Mouse (Mus musculus): Measurements from ENCODE around the gene Ccdc47. TPM values are rescaled to one million over a fixed set of nuclear protein-coding genes. Genes with fewer than 3 reads are reported as not detected.
"Not testable (repeated sequence)": the region's sequence is repeated elsewhere in the genome, so short reads cannot be mapped to it uniquely, and the experiment has no call there.

Gene Ccdc47
- polyA plus RNA-seq, 1 experiment from 2014 or later, result 96.3 TPM

DNA sequence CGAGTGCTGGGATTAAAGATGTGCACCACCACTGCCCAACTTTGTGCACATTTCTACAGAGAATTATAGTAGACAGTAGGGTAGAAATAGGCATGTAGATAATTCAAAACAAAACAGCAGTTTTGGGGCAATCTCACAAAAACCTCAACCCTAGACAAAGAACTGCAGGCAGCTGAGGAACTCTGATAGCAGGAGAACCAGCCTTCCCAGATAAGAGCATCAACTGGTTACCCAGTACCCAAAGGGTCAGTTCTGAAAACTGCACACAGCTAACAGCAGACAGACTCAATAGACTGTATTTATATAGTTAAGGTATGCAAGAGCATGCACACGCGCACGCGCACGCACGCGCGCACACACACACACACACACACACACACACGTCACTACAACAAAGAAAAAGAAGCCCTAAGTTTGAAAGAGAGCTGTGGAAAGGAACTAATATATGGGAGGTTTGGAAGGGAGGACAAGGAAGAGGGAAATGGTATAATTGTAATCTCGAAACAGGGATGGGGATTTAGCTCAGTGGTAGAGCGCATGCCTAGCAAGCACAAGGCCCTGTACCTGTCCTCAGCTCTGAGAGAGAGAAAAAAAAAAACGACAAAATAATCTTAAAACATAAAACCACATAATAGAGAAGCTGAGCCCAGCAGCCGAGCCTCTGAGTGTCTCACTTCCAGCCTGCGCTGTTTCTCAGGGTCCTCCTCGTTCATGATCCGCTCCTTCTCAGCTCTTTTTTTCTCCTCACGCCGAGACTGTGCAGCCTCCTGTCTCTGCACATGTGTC, 14.6 kb downstream of the Ccdc47 start:
- Histone ChIP-seq H3K9ac (ENCODE audit: low read length) (no peak overlapping the region), H3K9me3 (ENCODE audit: control insufficient read depth, low read length) (no peaks in the 10 kb centered on the region), H3K36me3 (ENCODE audit: control insufficient read depth, insufficient read depth, low read length) (peaks cover 57% of the 10 kb centered on the region), H3K4me2 (ENCODE audit: low read depth, low read length) (no peak overlapping the region), H3K4me3 (ENCODE audit: low read length) (no peak overlapping the region), H3K27me3 (ENCODE audit: control insufficient read depth, insufficient read depth, low read depth, low read length) (no peaks in the 10 kb centered on the region), H3K27ac (ENCODE audit: low read length) (no peak overlapping the region), H3K4me1 (replicated peaks; ENCODE audit: control insufficient read depth, insufficient read depth, low read length) (no peaks in the 10 kb centered on the region)
- 92% methylated on average over 19 of the region's 19 CpGs for WGBS
- ATAC-seq (ENCODE audit: low read depth), result no peak

DNA sequence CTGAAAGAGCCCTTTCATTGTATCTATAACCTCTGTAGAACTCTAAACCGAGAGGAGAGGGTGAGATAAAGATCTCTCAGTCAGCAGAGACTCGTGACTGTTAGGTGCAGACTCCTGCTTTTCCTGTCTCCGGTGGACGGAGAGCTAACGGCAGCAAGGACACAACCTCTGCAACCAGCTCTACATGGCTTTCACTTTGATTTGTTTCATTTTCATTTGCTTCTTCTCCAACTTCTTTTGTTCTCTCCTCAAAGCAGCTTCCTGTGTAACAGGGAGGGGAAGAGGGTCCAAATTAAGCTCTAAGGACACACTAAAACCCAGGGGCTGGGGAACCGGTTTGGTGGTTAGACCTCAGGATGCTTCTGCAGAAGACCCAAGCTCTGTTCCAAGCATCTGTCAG, 15.4 kb downstream of the Ccdc47 start:
- no peaks in the 10 kb centered on the region for H3K4me1 ChIP-seq (replicated peaks; ENCODE audit: control insufficient read depth, insufficient read depth, low read length)
- H3K9ac ChIP-seq (ENCODE audit: low read length), result no peak overlapping the region
- peaks cover 54% of the 10 kb centered on the region for H3K36me3 ChIP-seq (ENCODE audit: control insufficient read depth, insufficient read depth, low read length)
- H3K4me3 ChIP-seq (ENCODE audit: low read length), result no peak overlapping the region
- no peak overlapping the region for H3K4me2 ChIP-seq (ENCODE audit: low read depth, low read length)
- ATAC-seq (ENCODE audit: low read depth), result no peak
- no peaks in the 10 kb centered on the region for H3K9me3 ChIP-seq (ENCODE audit: control insufficient read depth, low read length)
- H3K27me3 ChIP-seq (ENCODE audit: control insufficient read depth, insufficient read depth, low read depth, low read length), result no peaks in the 10 kb centered on the region
- no peak overlapping the region for H3K27ac ChIP-seq (ENCODE audit: low read length)
- WGBS, result 73% methylated on average over 6 of the region's 6 CpGs

- not testable (repeated sequence) for H3K27me3 ChIP-seq (ENCODE audit: control insufficient read depth, insufficient read depth, low read depth, low read length); H3K9ac ChIP-seq (ENCODE audit: low read length); H3K27ac ChIP-seq (ENCODE audit: low read length); H3K4me2 ChIP-seq (ENCODE audit: low read depth, low read length); ATAC-seq (ENCODE audit: low read depth); H3K4me3 ChIP-seq (ENCODE audit: low read length); H3K4me1 ChIP-seq (replicated peaks; ENCODE audit: control insufficient read depth, insufficient read depth, low read length); H3K9me3 ChIP-seq (ENCODE audit: control insufficient read depth, low read length)
- H3K36me3 ChIP-seq (ENCODE audit: control insufficient read depth, insufficient read depth, low read length), result peaks cover 47% of the 10 kb centered on the region
- 93% methylated on average over 7 of the region's 7 CpGs for WGBS
Measured at GRCm38 (mm10) chr11:106199997-106200396, 16.1 kb downstream of the Ccdc47 start.

DNA sequence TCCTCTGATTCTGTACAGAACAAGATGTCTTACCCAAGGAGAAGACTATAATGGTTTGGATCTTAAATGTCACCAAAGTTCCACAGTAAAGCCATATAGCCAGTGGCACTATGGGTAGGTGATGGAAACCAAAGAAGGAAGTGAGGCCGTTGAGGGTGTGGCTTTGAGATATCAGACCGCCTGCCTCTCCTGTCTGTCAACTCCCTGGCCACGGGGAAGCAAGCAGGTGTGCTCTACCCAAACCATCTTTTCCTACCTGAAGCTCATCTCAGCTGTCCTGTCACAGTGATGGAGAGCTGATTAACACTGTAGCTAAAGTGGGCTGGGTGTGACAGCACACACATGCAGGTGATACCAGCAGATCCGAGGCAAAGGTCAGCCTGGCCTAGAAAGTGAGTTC, 17.9 kb downstream of the Ccdc47 start:
- Histone ChIP-seq H3K4me1 (replicated peaks; ENCODE audit: control insufficient read depth, insufficient read depth, low read length) (peaks cover 8% of the 10 kb centered on the region), H3K9me3 (ENCODE audit: control insufficient read depth, low read length) (no peaks in the 10 kb centered on the region), H3K36me3 (ENCODE audit: control insufficient read depth, insufficient read depth, low read length) (peaks cover 36% of the 10 kb centered on the region), H3K27ac (ENCODE audit: low read length) (no peak overlapping the region), H3K4me2 (ENCODE audit: low read depth, low read length) (no peak overlapping the region), H3K9ac (ENCODE audit: low read length) (no peak overlapping the region), H3K4me3 (ENCODE audit: low read length) (no peak overlapping the region), H3K27me3 (ENCODE audit: control insufficient read depth, insufficient read depth, low read depth, low read length) (no peaks in the 10 kb centered on the region)
- 82% methylated on average over 4 of the region's 4 CpGs for WGBS
- no peak for ATAC-seq (ENCODE audit: low read depth)

DNA sequence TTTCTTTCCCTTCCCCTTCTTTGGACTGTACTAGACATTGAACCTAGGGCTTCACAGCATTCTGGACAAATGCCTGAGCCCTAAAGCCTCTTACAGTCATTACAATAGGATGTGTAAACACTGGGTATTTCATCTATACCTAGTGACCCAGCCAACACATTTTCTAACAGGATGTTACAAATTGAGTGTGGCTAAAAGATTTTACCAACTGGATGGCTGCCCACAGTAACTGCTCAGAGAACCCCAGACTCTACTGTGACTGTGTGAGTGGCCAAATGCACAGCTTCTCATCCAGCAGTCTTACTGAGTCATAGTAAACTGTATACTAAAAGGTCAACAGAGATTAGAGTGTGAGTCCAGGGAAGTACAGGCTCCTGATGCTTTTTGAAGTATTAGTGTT, 20.8 kb downstream of the Ccdc47 start:
- H3K27ac ChIP-seq (ENCODE audit: low read length), result peak overlapping the region; percentile 24

DNA sequence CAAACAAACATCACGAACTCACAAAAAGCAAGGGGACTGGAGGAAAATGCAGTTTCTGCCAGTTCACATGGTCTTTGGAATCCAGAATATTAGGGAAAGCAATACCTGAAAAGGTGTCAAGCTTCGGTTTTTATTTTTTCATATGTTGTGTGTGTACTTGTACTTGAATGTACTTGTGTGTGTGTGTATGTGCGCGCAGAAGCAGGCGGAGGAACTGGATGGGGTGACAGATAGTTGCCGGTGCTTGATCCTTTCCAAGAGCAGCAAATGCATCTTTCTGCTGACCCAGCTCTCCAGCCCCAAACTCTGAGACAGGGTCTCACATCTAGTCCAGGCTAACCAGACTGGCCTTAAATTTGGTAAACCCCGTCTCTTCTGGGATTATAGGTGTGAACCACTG, 21.3 kb downstream of the Ccdc47 start:
- H3K4me2 ChIP-seq (ENCODE audit: low read depth, low read length), result no peak overlapping the region
- 85% methylated on average over 7 of the region's 7 CpGs for WGBS
- H3K9me3 ChIP-seq (ENCODE audit: control insufficient read depth, low read length), result no peaks in the 10 kb centered on the region
- H3K9ac ChIP-seq (ENCODE audit: low read length), result no peak overlapping the region
- no peak for ATAC-seq (ENCODE audit: low read depth)
- peaks cover 15% of the 10 kb centered on the region for H3K4me1 ChIP-seq (replicated peaks; ENCODE audit: control insufficient read depth, insufficient read depth, low read length)
- H3K27me3 ChIP-seq (ENCODE audit: control insufficient read depth, insufficient read depth, low read depth, low read length), result no peaks in the 10 kb centered on the region
- no peak overlapping the region; the same call in 1 of the 2 replicates for H3K27ac ChIP-seq (ENCODE audit: low read length)
- peaks cover 13% of the 10 kb centered on the region for H3K36me3 ChIP-seq (ENCODE audit: control insufficient read depth, insufficient read depth, low read length)
- H3K4me3 ChIP-seq (ENCODE audit: low read length), result no peak overlapping the region

More for the DNA sequence above, 20.8 kb downstream of the Ccdc47 start:
- H3K27me3 ChIP-seq (ENCODE audit: control insufficient read depth, insufficient read depth, low read depth, low read length), result no peaks in the 10 kb centered on the region
- H3K36me3 ChIP-seq (ENCODE audit: control insufficient read depth, insufficient read depth, low read length), result peaks cover 13% of the 10 kb centered on the region
- peaks cover 15% of the 10 kb centered on the region for H3K4me1 ChIP-seq (replicated peaks; ENCODE audit: control insufficient read depth, insufficient read depth, low read length)
- ATAC-seq (ENCODE audit: low read depth), result no peak
- no peaks in the 10 kb centered on the region for H3K9me3 ChIP-seq (ENCODE audit: control insufficient read depth, low read length)
- H3K9ac ChIP-seq (ENCODE audit: low read length), result no peak overlapping the region
- H3K4me2 ChIP-seq (ENCODE audit: low read depth, low read length), result no peak overlapping the region
- no peak overlapping the region for H3K4me3 ChIP-seq (ENCODE audit: low read length)

- 29% methylated on average over 3 of the region's 3 CpGs for WGBS
- peaks cover 15% of the 10 kb centered on the region for H3K4me1 ChIP-seq (replicated peaks; ENCODE audit: control insufficient read depth, insufficient read depth, low read length)
Measured at GRCm38 (mm10) chr11:106194155-106194541, 22.0 kb downstream of the Ccdc47 start.

DNA sequence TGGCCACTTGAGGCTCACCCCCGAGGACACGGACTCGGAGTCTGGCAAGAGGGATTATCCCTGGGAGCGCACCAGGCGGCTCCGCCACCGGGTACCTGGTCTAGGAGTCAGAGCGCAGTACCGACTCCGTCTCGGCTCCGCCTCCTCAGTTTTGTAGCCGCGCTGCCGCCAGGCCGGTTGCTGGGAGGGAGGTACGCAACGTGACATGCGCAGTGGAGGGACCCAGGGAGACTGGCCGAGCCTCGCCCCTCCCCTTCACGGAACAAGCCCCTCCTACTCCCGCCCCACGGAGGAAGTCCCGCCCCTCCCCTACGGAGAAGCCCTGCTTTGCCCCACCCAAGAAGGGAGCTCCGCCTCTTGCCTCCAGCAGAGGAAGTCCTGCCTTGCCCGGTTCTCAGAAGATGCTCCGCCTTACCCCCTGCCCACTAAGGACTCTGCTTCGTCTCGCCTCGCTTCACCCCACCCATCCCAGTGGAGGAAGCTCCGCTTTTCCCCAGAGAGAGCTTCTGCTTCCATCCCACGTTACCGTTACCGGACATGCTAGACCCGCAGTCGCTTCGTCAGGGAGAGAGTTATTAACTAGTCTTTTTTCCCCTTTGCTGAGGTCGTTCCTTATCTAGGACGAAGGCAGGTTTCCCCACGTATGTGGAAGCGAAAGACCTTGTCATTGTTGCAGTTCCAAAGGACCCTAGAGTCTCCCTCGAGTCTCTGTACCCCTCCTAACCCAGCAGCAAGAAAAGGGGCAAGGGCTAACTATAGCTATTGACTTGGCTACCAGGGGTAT, 22.6 kb downstream of the Ccdc47 start:
- Histone ChIP-seq H3K27me3 (ENCODE audit: control insufficient read depth, insufficient read depth, low read depth, low read length) (no peaks in the 10 kb centered on the region), H3K36me3 (ENCODE audit: control insufficient read depth, insufficient read depth, low read length) (peaks cover 13% of the 10 kb centered on the region), H3K9ac (ENCODE audit: low read length) (peak overlapping the region; percentile 85), H3K27ac (ENCODE audit: low read length) (peak overlapping the region; percentile 90), H3K4me2 (ENCODE audit: low read depth, low read length) (peak overlapping the region; percentile 86), H3K9me3 (ENCODE audit: control insufficient read depth, low read length) (no peaks in the 10 kb centered on the region), H3K4me3 (ENCODE audit: low read length) (peak overlapping the region; percentile 84), H3K4me1 (replicated peaks; ENCODE audit: control insufficient read depth, insufficient read depth, low read length) (peaks cover 15% of the 10 kb centered on the region)
- peak; percentile 98 for ATAC-seq (ENCODE audit: low read depth)
- 0% methylated on average over 43 of the region's 44 CpGs for WGBS

More at GRCm38 (mm10) chr11:106194155-106194541, 22.0 kb downstream of the Ccdc47 start:
- Histone ChIP-seq H3K9ac (ENCODE audit: low read length) (peak overlapping the region; percentile 72), H3K4me3 (ENCODE audit: low read length) (peak overlapping the region; percentile 84), H3K9me3 (ENCODE audit: control insufficient read depth, low read length) (no peaks in the 10 kb centered on the region), H3K36me3 (ENCODE audit: control insufficient read depth, insufficient read depth, low read length) (peaks cover 13% of the 10 kb centered on the region), H3K4me2 (ENCODE audit: low read depth, low read length) (peak overlapping the region; percentile 61), H3K27me3 (ENCODE audit: control insufficient read depth, insufficient read depth, low read depth, low read length) (no peaks in the 10 kb centered on the region), H3K27ac (ENCODE audit: low read length) (peak overlapping the region; percentile 84)
- no peak for ATAC-seq (ENCODE audit: low read depth)

- no peak; the same call in 1 of the 2 replicates for ATAC-seq (ENCODE audit: low read depth)
- Histone ChIP-seq H3K36me3 (ENCODE audit: control insufficient read depth, insufficient read depth, low read length) (peaks cover 6% of the 10 kb centered on the region), H3K4me1 (replicated peaks; ENCODE audit: control insufficient read depth, insufficient read depth, low read length) (peaks cover 15% of the 10 kb centered on the region)
Measured at GRCm38 (mm10) chr11:106192657-106193370, 23.3 kb downstream of the Ccdc47 start.

More at GRCm38 (mm10) chr11:106192657-106193370, 23.3 kb downstream of the Ccdc47 start:
- Histone ChIP-seq H3K9ac (ENCODE audit: low read length) (peak overlapping the region; percentile 85), H3K27ac (ENCODE audit: low read length) (peak overlapping the region; percentile 90), H3K4me2 (ENCODE audit: low read depth, low read length) (peak overlapping the region; percentile 86), H3K9me3 (ENCODE audit: control insufficient read depth, low read length) (no peaks in the 10 kb centered on the region), H3K27me3 (ENCODE audit: control insufficient read depth, insufficient read depth, low read depth, low read length) (no peaks in the 10 kb centered on the region), H3K4me3 (ENCODE audit: low read length) (peak overlapping the region; percentile 84)
- WGBS, result 7% methylated on average over 19 of the region's 19 CpGs
